In the genomic region with DNA sequence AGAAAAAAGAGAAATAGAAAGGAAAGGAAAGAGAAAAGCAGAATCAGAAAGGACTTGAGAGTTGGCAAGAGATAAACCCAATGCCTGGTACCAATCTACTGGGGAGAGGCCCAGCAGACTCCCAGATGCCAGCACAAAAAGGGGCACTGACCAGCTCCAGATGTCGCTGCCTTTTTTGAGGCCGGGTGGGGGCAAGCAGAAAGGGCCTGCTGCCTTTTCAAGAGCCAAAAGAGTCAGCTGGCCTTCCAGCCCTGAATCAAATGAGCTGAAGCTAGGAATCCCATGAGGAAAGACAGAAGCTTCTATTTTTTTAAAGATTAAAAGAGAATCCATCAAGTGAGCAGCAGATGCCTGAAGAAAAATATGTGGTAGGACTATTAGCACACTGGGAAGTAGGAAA, we compare ENCODE assay signal across 24 mouse cellular contexts.
A peak's percentile ranks its signal among the peaks of the same experiment; 100 is the strongest.
DNase-seq lines count a peak whose midpoint lies in the region; ATAC-seq and TF ChIP-seq lines count a peak whose summit lies in the region.
"Had no signal": no experiment of that assay in that cellular context is flagged by ENCODE, and none has a peak within 500 bp of the region (broad histone marks: within the 10 kb centered on the region; RNA-seq: fewer than 3 reads in every experiment).

No protein-coding gene starts in this region.

- no peaks in the 10 kb centered on the region for H3K36me3 ChIP-seq in embryonic facial prominence, embryonic 10.5 days (replicated peaks)
- H3K36me3 ChIP-seq in embryonic facial prominence, embryonic 15.5 days, result no peaks in the 10 kb centered on the region
- H3K36me3 ChIP-seq: forebrain, embryonic 10.5 days; heart, embryonic 13.5 days; hindbrain, embryonic 12.5 days; hindbrain, embryonic 15.5 days; intestine, embryonic 15.5 days had no signal

- no peak for TF ChIP-seq CTCF in left cerebral cortex, adult 2 months (IDR thresholded peaks at IDR 0.05)

- peaks cover 10% of the 10 kb centered on the region for H3K4me1 ChIP-seq in embryonic facial prominence, embryonic 10.5 days
- peaks cover 10% of the 10 kb centered on the region; the same call in 1 of the 2 replicates for H3K4me1 ChIP-seq in embryonic facial prominence, embryonic 15.5 days
- H3K4me1 ChIP-seq: forebrain, embryonic 10.5 days; forebrain, embryonic 13.5 days; heart, embryonic 13.5 days; hindbrain, embryonic 12.5 days; hindbrain, embryonic 15.5 days; intestine, embryonic 15.5 days had no signal

- WGBS in embryonic facial prominence, embryonic 10.5 days, result 60% methylated on average over 2 of the region's 2 CpGs
- WGBS in embryonic facial prominence, embryonic 15.5 days, result 45% methylated on average over 2 of the region's 2 CpGs

- DNase-seq in left cerebral cortex, postnatal 4 days, result peak; percentile 5
- DNase-seq in left cerebral cortex, adult 2 months (ENCODE audit: extremely low spot score in 1 of 2, low spot score in 2 of 2), result no peak
- peak; percentile 40 for DNase-seq in NIH3T3 (ENCODE audit: low read depth)
- DNase-seq in embryonic facial prominence, embryonic 10.5 days (ENCODE audit: low spot score), result peak; percentile 14
- no peak for DNase-seq in cerebellum, postnatal 14 days
- no peak for DNase-seq in lung, postnatal 10 days
- no peak for DNase-seq in heart, adult 8-10 months (ENCODE audit: low spot score)
- DNase-seq: adrenal gland, adult 2 months; adrenal gland, postnatal 14 days; cerebellum, adult 11 months; cerebellum, adult 2 months; cerebellum, adult 9-11 months; cerebellum, postnatal 36 days; embryo, embryonic 11 days; gastrocnemius, postnatal 10 days had no signal

- ATAC-seq in embryonic facial prominence, embryonic 15.5 days (ENCODE audit: insufficient number of reproducible peaks, low FRiP score, low TSS enrichment, low read depth), result no peak
- ATAC-seq: forebrain, embryonic 13.5 days; forebrain, embryonic 16.5 days; intestine, embryonic 15.5 days; Patski had no signal

- no peak overlapping the region for H3K4me2 ChIP-seq in embryonic facial prominence, embryonic 15.5 days (replicated peaks)
- H3K4me2 ChIP-seq: forebrain, embryonic 13.5 days; heart, embryonic 13.5 days; hindbrain, embryonic 12.5 days; hindbrain, embryonic 15.5 days; intestine, embryonic 15.5 days had no signal

- H3K27ac ChIP-seq in left cerebral cortex, adult 2 months, result no peak overlapping the region
- H3K27ac ChIP-seq in embryonic facial prominence, embryonic 10.5 days (replicated peaks), result no peak overlapping the region
- 0 out of 2 replicates have a peak overlapping the region, but pooled peaks have one; percentile 51 for H3K27ac ChIP-seq in embryonic facial prominence, embryonic 15.5 days (replicated peaks)
- H3K27ac ChIP-seq: forebrain, embryonic 10.5 days; forebrain, embryonic 13.5 days; heart, embryonic 13.5 days; hindbrain, embryonic 12.5 days; hindbrain, embryonic 15.5 days; intestine, embryonic 15.5 days had no signal

- H3K9me3 ChIP-seq in embryonic facial prominence, embryonic 10.5 days, result no peaks in the 10 kb centered on the region
- no peaks in the 10 kb centered on the region for H3K9me3 ChIP-seq in embryonic facial prominence, embryonic 15.5 days (replicated peaks)
- H3K9me3 ChIP-seq: forebrain, embryonic 10.5 days; forebrain, embryonic 13.5 days; heart, embryonic 13.5 days; hindbrain, embryonic 12.5 days; hindbrain, embryonic 15.5 days; intestine, embryonic 15.5 days had no signal

- no peaks in the 10 kb centered on the region for H3K27me3 ChIP-seq in embryonic facial prominence, embryonic 10.5 days (replicated peaks; ENCODE audit: low read depth, poor library complexity, severe bottlenecking)
- no peaks in the 10 kb centered on the region for H3K27me3 ChIP-seq in embryonic facial prominence, embryonic 15.5 days
- H3K27me3 ChIP-seq: forebrain, embryonic 13.5 days; heart, embryonic 13.5 days; hindbrain, embryonic 12.5 days; hindbrain, embryonic 15.5 days; intestine, embryonic 15.5 days had no signal

- no peak overlapping the region for H3K4me3 ChIP-seq in left cerebral cortex, adult 2 months
- no peak overlapping the region for H3K4me3 ChIP-seq in embryonic facial prominence, embryonic 10.5 days
- H3K4me3 ChIP-seq in embryonic facial prominence, embryonic 15.5 days (replicated peaks), result no peak overlapping the region
- H3K4me3 ChIP-seq: forebrain, embryonic 10.5 days; forebrain, embryonic 13.5 days; heart, embryonic 13.5 days; hindbrain, embryonic 12.5 days; hindbrain, embryonic 15.5 days; intestine, embryonic 15.5 days had no signal

- intact Hi-C loops in left cerebral cortex, postnatal 4 days (cut with DNase I), result no loop called here
- intact Hi-C loops in left cerebral cortex, adult 2 months (cut with DNase I), result no loop called here

- no peak overlapping the region for H3K9ac ChIP-seq in embryonic facial prominence, embryonic 15.5 days
- H3K9ac ChIP-seq: forebrain, embryonic 13.5 days; heart, embryonic 13.5 days; hindbrain, embryonic 12.5 days; hindbrain, embryonic 15.5 days; intestine, embryonic 15.5 days had no signal

Comparison
In these comparisons a context has a peak if more than half of its experiments do, and no peak if none do; other contexts are left out.
1. DNase-seq: peak in left cerebral cortex, postnatal 4 days (single experiment), NIH3T3 (single experiment) and embryonic facial prominence, embryonic 10.5 days (single experiment); none in left cerebral cortex, adult 2 months (0 of 2), cerebellum, postnatal 14 days (0 of 2), lung, postnatal 10 days (single experiment) and heart, adult 8-10 months (single experiment).